30 mouse cellular contexts compared by ENCODE assay signal in the genomic region with DNA sequence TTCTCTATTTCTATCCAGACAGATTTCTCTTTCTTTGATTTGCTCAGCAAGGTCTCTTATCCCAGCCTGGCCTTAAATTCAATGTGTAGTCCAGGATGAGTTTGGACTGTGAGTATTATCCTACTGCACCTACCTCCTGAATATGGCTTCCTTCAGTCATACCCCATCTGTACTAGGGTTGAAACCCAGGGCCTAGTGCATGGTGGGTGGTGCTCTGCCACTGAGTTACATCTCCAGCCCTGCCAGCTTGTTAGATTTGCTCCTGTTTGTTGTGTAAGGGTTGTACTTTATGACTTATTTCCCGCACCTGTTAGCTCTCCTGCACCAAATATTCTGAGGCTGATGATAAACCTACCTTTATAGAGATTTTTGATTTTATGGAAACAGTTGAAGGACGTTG.
"Had no signal": no experiment of that assay in that cellular context is flagged by ENCODE, and none has a peak within 500 bp of the region (broad histone marks: within the 10 kb centered on the region; RNA-seq: fewer than 3 reads in every experiment).

No protein-coding gene starts in this region.

- H3K9ac ChIP-seq: limb, embryonic 12.5 days; limb, embryonic 13.5 days; limb, embryonic 15.5 days; liver, embryonic 12.5 days; liver, embryonic 13.5 days; liver, embryonic 14.5 days; liver, embryonic 15.5 days; liver, postnatal 0 days; lung, embryonic 14.5 days; lung, embryonic 15.5 days; midbrain, embryonic 12.5 days; midbrain, embryonic 13.5 days; midbrain, embryonic 15.5 days; neural tube, embryonic 12.5 days; neural tube, embryonic 13.5 days had no signal

- H3K27ac ChIP-seq: left cerebral cortex, adult 2 months; limb, embryonic 12.5 days; limb, embryonic 13.5 days; limb, embryonic 15.5 days; liver, embryonic 12.5 days; liver, embryonic 13.5 days; liver, embryonic 14.5 days; liver, embryonic 15.5 days; lung, embryonic 15.5 days; macrophage; midbrain, embryonic 12.5 days; midbrain, embryonic 13.5 days; midbrain, embryonic 15.5 days; neural tube, embryonic 12.5 days; neural tube, embryonic 13.5 days had no signal

- H3K4me2 ChIP-seq: limb, embryonic 12.5 days; limb, embryonic 13.5 days; limb, embryonic 15.5 days; liver, embryonic 11.5 days; liver, embryonic 12.5 days; liver, embryonic 13.5 days; liver, embryonic 15.5 days; lung, embryonic 14.5 days; lung, embryonic 15.5 days; midbrain, embryonic 12.5 days; midbrain, embryonic 13.5 days; midbrain, embryonic 15.5 days; neural tube, embryonic 12.5 days; neural tube, embryonic 13.5 days had no signal

- ATAC-seq: liver, embryonic 12.5 days; liver, postnatal 0 days; lung, postnatal 0 days; midbrain, embryonic 13.5 days; midbrain, embryonic 15.5 days; midbrain, embryonic 16.5 days had no signal

- H3K4me3 ChIP-seq: left cerebral cortex, adult 2 months; limb, embryonic 12.5 days; limb, embryonic 13.5 days; limb, embryonic 15.5 days; liver, embryonic 12.5 days; liver, embryonic 13.5 days; liver, embryonic 15.5 days; lung, embryonic 15.5 days; megakaryocyte, embryonic 14.5 days; midbrain, embryonic 12.5 days; midbrain, embryonic 13.5 days; midbrain, embryonic 15.5 days; myocyte; neural tube, embryonic 12.5 days; neural tube, embryonic 13.5 days had no signal

- H3K27me3 ChIP-seq: limb, embryonic 12.5 days; limb, embryonic 13.5 days; limb, embryonic 15.5 days; liver, embryonic 12.5 days; liver, embryonic 13.5 days; liver, embryonic 15.5 days; lung, embryonic 15.5 days; megakaryocyte, embryonic 14.5 days; midbrain, embryonic 12.5 days; midbrain, embryonic 13.5 days; midbrain, embryonic 15.5 days; neural tube, embryonic 12.5 days; neural tube, embryonic 13.5 days had no signal

- H3K36me3 ChIP-seq: midbrain, embryonic 15.5 days had no signal

- DNase-seq: left cerebral cortex, postnatal 4 days; liver; liver, embryonic 13.5 days; liver, postnatal 0 days; lung, adult 18-20 months; lung, adult 2 months; lung, embryonic 14.5 days; lung, postnatal 10 days; lung, postnatal 14 days; lung, postnatal 36 days; lung, postnatal 4 days had no signal

- H3K9me3 ChIP-seq: limb, embryonic 12.5 days; limb, embryonic 13.5 days; limb, embryonic 15.5 days; liver, embryonic 12.5 days; liver, embryonic 13.5 days; liver, embryonic 15.5 days; lung, embryonic 15.5 days; megakaryocyte, embryonic 14.5 days; midbrain, embryonic 12.5 days; midbrain, embryonic 13.5 days; midbrain, embryonic 15.5 days; neural tube, embryonic 12.5 days; neural tube, embryonic 13.5 days had no signal
